Mouse (Mus musculus) testis, adult 2 months (tissue): Measurements from ENCODE around the gene Ssxb6.
"Not testable (repeated sequence)": the region's sequence is repeated elsewhere in the genome, so short reads cannot be mapped to it uniquely, and the experiment has no call there.

Experiments
- CTCF ChIP-seq: fragments of 200-500 bp; IDR thresholded peaks from 2 replicates; pipeline ENCODE4 v1.5.1; 2012; ENCODE audit warnings: low read depth, mild to moderate bottlenecking, inconsistent platforms, low read length, moderate library complexity; ENCODE audit not compliant: control insufficient read depth, insufficient read depth, insufficient replicate concordance
- POLR2A ChIP-seq: fragments of 200-500 bp; IDR thresholded peaks from 2 replicates; pipeline ENCODE4 v1.6.1; 2012; ENCODE audit warnings: low read depth, mild to moderate bottlenecking, inconsistent platforms, low read length, moderate library complexity; ENCODE audit not compliant: control insufficient read depth

DNA sequence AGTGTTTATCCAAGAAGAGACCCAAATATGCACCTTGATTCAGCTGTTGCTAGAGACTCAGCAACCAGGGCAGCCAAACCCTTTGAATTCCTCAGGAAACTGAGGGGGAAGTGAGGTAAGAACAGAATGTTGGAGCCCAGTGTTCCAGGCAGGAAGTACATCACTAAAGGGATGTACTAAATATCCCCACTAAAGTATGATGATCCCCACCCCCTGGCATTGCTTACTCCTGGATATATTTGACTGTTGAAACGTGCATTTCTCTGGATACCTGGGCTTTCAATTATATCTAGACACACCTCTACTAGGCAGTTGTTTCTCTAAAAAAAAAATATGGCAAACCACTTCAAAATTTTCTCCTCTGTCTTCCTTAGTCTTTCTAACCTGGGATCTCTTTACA lies 43.7 kb upstream of the Ssxb6 start, which contains the start of gene Ssxb3:
- not testable (repeated sequence) for TF ChIP-seq CTCF, POLR2A
